Mouse (Mus musculus) left cerebral cortex, postnatal 4 days (tissue): Measurements from ENCODE around the gene 2010300C02Rik. TPM values are rescaled to one million over a fixed set of nuclear protein-coding genes. Genes with fewer than 3 reads are reported as not detected.
"Not testable (repeated sequence)": the region's sequence is repeated elsewhere in the genome, so short reads cannot be mapped to it uniquely, and the experiment has no call there.

Source experiments
- DNase-seq: peaks from one replicate; pipeline ENCODE4 v3.0.0-alpha.2; 2022
- intact Hi-C: fragments of 180-260 bp; cut with DNase I; formaldehyde crosslinking; loops from one replicate; pipeline ENCODE4 v1.15.1; 2025
- total RNA-seq, 2 experiments: library from RNA; stranded (reverse); gene quantifications; 2 replicates each; pipeline ENCODE4 v1.2.3; 2021

Gene 2010300C02Rik
- total RNA-seq, 2 experiments from 2014 or later, result 24.8 to 30.1 TPM

DNA sequence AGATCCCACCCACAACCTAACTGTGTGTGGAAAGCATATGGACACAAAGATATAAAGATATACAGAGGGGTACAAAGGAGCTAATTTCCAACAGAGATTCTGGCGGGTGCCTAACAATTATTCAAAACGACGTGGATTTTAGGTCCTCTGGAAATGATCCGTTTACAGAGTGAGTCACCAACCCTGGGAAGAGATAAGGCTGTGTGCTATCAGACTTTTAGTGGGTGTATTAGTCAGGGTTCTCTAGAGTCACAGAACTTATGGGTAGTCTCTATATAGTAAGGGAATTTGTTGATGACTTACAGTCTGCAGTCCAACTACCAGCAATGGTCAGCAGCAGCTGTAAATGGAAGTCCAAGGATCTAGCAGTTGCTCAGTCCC is 7.5 kb downstream of the 2010300C02Rik start:
- intact Hi-C loops, DNase-seq: not testable (repeated sequence)

DNA sequence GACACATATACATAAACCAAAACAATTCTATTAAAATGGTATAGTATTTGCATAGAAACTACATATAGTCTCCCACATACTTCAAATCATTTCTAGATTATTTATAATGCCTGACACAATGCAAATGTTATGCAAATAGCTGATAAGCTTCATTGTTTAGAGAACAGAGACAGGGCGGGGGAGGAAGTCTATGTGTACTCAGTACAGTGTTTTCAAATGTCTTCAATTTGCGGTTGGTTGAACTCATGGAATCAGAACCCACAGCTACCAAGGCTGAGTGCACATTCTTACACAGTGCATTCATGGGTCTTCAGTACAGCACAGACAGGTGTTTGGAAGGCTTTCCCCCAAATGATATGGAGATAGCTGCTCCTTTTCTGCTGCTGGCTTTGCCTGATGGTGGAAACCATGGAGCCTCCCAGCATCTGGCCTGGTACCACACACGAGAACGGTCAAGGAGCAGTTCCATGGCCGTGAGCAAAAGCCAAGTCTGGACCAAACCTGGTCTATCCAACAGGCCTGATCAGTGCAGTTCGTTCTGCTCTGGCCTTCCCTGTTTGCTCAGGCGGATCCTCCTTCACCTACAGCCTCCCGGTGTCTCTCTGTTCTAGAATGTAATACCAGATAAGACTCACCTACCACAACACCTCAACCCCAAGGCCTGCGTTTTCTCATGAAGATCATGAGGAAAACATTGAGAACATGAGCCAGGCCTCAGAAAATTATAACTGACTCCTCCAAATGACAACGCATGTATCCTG is 8.1 kb downstream of the 2010300C02Rik start:
- intact Hi-C loops, result no loop called here

DNA sequence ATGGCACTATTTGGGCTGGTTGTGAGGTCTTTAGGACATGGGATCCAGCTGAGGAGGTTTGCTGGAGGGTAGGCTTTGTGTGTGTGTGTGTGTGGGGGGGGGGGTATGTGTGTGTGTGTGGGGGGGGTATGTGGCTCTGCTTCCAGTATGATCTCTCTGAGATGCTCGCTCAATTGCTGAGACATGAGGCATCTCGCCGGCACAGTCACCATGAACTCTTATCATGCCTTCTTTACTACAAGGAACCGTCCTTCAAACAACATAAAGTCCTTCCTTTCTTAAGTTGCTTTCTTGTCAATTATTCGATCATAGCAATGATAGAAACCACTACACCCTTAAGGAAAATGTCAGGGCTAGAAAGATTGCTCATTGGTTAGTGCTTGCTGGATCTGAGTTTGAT is 8.8 kb downstream of the 2010300C02Rik start:
- no peak for DNase-seq
- intact Hi-C loops, result no loop called here

More for the DNA sequence above, 8.1 kb downstream of the 2010300C02Rik start:
- DNase-seq, result no peak

DNA sequence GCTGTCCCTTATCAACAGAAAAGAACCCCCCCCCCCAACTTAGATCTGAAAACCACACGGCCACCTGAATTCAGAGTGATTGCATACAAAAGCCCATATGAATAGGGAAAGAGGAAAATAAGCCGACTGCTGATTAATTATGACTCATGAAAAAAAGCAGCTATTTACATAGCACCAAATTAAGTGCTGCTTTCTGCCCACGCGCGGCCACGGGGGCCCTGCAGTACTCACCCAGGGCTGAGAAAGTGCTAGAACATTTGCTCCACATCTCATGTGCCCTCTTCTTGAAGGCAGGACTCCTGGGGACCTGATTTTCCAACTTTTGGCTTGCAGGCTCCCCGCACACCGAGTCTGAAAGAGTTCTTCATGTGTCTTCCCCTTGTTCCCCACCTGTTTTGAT is 10.1 kb downstream of the 2010300C02Rik start:
- intact Hi-C loops, result no loop called here

DNA sequence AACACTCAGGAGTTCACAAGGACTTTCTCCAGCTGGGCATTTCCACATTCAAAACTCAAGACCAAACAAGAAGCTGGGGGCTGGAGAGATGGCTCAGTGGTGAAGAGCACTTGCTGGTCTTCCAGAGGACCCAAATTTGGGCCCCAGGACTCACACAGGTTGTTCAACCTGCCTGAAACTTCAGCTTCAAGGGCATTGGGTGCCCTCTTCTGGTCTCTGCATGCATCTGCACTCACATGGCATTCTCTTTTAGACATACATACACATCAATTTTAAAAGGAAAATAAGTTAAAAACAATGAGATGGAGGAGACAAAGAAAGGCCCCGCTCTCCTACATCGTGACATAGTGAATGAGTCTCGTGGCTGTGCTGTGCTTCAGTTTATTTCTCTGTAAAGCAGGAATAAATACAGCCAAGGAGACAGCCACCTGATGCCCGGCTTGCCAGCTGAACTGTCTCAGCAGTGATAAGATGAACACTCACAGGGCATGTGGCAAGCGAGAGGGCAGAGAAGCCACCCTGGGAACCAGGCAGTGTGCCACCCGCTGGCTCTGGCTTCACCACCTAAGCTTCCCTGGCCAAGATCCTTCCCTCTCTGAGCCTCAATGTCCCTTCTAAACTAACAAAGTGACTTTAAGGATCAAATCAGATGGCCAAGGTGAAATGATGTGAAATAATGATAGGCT is 11.5 kb downstream of the 2010300C02Rik start:
- intact Hi-C loops, result no loop called here
- DNase-seq, result peak; percentile 35

More for the DNA sequence above, 10.1 kb downstream of the 2010300C02Rik start:
- DNase-seq, result no peak

DNA sequence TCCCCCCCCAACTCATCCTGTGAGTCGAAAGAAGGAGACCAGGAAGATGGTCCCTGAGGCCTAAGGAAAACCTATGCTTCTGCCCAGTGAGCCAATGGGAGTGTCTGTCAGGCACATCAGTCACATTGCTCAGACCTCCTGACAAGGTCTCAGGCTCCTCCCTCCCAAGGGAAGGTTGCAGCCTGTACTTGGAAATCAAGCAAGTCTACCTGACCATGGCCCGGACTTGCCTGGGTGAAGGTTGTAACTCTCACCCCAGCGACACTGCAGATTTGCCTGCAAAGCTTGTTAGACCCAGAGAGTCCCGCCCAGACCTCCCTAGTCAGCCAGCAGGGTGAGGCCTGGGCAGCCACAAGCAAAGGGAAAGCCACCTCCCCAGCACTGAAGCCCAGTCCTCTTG is 17.6 kb downstream of the 2010300C02Rik start:
- intact Hi-C loops, result no loop called here
- DNase-seq, result no peak

DNA sequence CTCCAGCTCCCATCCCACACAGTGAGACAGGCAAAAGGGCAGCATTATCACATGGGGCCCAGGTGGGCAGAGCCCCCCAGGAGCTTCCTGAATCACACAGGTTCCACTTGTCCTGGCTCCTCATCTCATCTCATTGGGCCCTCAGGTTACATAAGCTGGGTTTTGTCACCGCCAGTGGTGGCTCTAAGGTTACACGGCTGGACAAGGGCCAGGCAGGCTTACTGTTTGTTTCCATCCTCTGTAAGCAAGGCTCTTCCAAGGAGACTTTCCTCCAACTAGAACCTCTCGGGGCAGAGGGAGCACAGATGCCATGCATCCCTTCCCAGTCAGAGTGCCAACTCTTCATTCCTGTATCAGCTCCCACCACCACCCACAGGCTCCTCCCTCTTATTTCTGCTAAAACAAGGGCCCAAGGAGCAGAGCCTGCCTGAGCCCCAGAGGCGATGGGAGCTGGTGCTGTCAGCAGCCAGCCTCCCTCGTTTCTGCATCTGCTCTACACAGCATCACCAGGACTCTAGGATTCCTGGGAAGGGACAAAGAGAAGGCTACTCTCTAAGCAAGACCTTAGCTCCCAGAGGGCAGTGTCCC is 20.9 kb downstream of the 2010300C02Rik start:
- DNase-seq, result no peak
- intact Hi-C loops, result no loop called here

DNA sequence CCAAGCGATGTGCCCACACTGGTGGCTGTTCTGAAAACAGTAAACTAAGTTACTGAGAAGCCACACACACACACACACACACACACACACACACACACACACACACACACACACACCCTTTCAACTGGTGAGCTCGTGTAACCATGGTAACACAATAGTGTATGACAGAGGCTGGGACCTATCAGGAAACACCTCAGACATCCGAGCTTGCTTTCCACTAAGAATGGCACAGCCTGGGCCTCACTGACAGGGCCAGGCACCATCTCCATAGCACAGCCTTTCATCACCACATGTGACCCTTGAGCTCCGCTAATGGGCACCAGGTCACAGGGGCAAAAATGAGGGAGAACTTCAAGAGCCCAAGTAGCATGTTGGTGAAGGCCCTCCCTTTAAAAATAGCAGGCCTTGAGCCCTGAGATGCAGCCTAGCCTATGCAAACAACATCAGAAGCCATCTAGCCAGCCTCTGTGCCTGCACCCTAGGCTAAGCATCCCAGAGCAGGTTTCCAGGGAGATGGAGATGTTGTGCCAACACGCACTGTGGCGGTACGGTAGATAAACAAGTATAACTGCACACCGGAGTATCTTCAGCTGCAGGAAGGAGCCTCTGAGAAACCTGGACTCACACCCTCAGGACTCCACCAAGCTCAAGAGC is 21.6 kb downstream of the 2010300C02Rik start:
- no peak for DNase-seq
- intact Hi-C loops, result no loop called here

DNA sequence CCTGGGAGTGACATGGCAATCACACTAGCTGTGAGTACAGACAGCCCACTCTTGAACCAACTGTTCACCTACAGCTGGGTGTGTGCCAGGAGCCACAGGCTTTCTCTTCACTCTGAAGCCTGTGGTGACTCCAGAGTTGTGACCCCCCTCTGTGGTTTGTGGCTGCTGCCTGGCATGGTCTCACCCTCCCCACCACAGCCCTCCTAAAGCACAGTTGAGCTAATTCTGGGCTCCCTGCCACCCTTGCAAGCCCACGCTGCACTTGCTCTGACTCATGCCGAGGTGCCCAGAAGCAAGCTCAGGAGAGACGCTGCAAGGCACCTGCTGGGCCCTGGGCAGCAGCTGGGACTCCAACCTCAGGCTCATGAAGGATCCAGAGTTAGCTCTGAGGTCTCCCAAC is 23.0 kb downstream of the 2010300C02Rik start:
- peak; percentile 70 for DNase-seq
- intact Hi-C loops, result no loop called here

DNA sequence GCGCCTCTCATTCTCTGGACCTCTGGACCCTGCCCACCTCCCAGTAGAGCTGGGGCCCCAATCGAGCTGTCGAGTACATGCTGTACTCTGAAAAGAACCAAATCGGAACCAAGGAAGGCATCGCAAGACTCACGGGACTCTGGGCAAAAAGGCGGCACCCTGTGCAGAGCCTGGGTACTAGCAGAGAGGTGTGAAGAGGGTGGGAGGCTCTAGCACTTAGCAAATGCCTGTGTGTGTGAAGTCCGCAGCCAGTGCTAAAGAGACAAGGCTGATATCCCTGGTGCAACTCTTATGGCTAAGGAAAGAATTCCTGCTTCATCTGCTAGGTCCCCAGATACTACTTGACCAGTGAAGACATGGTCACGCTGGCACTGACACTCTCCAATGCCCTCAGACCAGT is 24.2 kb downstream of the 2010300C02Rik start:
- DNase-seq, result no peak
- intact Hi-C loops, result no loop called here

DNA sequence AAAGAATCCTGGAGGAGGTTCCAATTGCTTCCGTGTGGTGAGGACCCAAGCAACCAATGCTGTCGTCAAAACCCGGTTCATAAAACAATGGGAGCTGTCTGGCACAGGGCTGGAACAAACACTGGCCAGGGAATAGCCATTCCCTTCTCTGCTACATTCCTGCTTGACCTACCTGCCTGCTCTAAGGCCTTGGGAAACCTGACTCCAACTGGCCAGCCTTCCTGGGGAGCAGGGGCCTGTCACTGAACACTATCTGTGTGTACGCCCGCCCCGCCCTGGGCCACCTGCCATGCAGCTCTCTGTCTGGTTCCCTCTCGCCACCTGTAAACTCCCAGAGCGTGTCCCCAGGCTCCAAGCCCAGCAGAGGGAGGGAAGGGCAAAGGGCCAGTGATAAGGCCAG is 25.5 kb downstream of the 2010300C02Rik start:
- intact Hi-C loops, result no loop called here
- DNase-seq, result no peak

DNA sequence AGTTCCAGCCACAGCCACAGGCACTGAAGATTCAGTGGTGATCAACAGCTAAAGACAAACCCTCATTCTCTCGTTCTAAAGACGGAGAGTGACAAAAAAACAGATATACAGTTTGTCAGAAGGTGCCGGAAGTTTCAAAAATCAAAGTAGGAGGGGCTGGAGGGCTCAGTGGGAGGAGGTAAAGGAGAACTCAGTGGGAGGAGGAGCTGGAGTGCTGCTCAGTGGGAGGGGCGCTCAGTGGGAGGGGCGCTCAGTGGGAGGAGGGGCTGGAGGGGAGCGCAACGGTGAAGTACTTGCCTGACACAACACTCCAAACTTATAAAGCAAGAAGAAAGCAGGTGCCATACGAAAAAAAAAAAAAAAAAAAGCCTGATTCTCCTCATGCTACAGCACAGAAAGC is 28.7 kb downstream of the 2010300C02Rik start:
- no peak for DNase-seq
- intact Hi-C loops, result no loop called here

DNA sequence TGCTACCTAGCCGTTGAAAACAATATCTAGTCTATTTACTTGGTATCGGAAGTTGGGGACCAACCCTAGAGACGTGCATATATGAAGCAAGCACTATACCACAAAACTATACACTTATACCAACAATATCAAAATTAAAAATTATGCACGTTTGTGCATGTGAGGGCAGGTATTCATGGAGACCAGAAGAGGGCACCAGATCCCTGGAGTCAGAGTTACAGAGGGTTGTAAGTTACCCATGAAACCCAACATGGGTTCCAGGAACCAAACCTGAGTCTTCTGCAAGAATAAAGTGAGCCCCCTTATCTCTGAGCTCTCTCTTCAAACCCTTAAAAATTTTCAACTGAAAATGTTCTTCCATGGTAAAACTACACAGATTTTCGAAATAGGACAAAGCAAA is 29.2 kb downstream of the 2010300C02Rik start:
- intact Hi-C loops, result no loop called here
- no peak for DNase-seq

DNA sequence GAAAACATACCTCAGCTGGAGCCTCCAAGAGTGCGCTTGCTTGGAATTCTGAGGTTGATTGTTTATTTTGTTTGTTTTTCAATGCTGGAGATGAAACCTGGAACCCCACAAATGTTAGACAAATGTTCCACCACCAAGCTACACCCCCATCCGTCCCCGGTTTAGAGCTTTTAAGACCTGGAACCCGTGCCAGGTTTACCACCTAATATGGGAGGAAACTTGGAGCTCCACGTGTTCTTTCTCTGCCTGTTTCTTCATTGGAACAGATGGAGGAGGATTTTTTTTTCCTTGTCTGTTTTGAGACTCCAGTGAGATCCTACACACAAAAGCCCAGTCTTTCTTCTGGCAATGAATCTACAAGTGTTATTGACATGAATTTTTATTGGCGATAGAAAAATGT is 30.2 kb downstream of the 2010300C02Rik start:
- intact Hi-C loops, result no loop called here
- no peak for DNase-seq

DNA sequence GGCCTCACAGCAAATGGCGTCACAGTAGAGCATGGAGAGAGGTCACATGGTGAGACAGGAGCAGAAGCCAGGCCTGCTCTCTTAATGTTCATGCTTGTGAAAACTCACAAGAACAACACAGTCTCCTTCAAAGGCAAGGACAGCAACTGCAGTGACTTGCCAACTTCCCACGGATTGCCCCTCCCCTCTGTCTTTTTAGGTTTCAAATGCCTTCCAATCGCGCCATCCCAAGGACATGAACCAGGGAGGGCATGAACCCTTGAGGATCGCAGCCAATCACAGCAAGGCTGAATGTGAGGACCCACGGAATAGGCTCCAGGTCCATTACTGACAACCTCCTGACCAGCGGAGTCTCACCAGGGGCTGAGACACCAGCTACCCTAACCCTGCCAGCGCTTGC is 31.5 kb downstream of the 2010300C02Rik start:
- no peak for DNase-seq
- intact Hi-C loops, result no loop called here

DNA sequence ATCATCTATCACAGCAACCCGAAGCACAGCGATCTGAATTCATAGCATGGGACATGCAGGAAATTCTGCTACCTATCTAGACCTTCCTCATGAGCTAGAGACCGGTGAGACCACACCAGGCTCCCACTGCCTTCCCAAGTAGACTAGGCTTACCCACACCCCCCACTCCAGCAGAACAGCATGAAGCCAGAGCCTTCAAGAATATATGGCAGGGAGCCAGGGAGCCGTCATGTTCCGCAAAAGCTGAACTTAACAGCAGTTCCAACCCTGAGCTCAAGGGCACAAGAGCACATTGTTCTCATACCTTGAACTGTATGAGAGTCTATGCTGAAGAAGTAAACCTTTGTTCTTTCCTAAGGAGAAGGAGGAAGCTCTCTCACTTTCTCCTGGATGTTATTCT is 32.4 kb downstream of the 2010300C02Rik start:
- peak; percentile 41 for DNase-seq
- intact Hi-C loops, result no loop called here

DNA sequence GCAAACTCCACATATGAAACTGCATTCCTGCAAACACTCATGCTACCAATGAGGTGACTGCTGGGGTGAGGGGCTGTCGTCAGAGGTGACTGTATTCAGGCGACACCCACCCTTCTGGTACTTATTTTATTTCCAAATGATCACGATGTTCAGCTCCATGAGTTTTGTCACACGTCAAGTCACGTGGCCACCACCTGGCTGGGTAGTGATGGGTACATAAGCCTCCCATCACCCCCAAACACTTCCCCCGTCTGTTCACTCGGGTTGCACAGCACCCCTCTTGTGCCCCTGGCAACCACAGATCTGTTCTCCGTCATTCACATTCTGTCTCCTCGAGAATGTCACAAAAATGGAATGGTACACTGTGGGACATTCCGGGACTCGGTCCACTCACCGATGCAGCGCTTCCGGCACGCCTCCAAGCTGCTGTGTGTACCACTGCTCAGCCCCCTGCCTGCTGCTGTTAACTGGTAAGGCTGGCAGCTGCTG is 32.9 kb downstream of the 2010300C02Rik start:
- intact Hi-C loops, result no loop called here
- peak; percentile 21 for DNase-seq

DNA sequence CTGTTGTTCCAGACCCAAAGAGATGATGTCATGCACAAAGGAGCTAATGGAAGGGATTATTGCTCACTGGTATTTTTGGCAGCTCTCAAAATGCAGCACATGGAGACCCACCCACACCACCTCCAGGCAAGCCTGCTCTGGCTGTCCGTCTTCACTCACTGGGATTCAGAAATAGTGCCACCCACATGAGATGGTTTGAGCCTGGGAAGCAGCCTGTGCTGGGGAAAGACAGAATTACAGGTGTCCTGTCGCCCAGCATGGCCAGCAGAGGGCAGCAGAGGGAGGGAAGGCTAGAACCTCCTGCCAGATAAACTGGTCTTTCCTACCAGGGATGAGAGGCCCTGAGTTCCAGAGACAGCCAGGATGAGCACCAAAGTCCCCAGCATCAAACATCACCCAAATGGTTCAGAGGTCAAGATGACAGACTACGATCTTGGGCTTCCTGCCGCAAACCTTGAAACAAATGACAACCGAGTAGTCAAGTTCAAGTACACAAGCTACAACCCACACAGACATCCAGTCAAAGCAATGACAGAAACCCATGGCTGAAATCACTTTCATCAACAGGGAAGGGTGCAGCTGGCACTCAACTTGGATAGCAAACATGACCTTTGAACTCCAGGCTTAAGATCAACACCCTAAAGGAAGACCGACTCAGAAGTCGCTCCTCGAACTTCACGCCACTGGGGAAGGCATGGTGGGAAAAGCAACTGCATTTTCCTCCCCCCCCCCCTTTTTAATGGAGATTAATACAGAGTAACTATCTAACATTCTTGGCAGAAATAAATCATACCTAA is 41.4 kb downstream of the 2010300C02Rik start:
- DNase-seq, result peak; percentile 88
- intact Hi-C loops, result no loop called here

DNA sequence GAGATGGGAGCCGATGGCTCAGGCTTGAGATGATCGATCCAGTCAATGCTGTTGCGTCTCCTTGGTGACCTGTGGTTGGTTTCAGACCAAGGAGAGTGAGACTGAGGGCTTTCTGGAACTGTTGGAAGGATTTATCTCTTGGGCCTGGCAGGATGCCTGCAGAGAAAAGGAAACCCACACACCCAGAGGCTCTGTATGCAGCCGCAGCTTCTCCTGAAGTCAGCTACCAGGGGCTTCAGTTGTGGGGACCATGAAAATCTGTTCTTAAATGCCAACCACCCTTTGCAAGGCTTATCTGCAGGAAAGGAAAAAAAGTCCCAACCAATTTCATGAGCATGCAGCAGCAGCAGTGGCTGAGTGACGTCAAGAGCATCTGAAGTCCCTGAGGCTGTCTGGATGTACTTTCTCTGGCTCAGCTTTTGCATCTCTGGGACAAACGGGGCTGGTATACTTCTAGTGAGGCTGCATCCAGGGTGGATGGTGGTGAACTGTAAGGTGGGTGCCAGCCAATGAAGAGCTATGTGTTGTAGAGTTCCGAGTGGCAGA is 42.8 kb downstream of the 2010300C02Rik start:
- intact Hi-C loops, result no loop called here
- DNase-seq, result no peak

DNA sequence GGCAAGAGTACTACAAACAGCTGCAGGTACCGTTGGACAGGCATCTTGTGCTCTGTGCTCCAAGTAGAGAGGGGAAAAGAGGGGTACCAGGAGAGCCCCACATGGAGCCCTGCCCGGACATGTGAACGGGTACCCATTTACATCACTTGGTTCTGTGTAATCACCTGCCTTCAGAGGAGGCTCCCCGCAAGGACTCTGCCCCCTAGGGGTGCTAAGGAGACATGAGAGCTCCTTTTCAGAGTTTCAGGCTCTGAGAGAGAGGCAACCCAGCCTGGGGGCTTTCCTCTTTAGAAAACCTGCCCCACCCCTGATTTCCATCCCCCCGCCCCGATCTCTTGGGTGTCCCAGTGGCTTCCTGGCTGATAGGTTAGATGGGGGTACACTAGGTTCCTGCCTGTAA is 44.4 kb downstream of the 2010300C02Rik start:
- intact Hi-C loops, result no loop called here
- no peak for DNase-seq
